Mouse (Mus musculus): ENCODE data around the gene Ero1lb. TPM values are rescaled to one million over a fixed set of nuclear protein-coding genes. Genes with fewer than 3 reads are reported as not detected.
A peak's percentile ranks its signal among the peaks of the same experiment; 100 is the strongest.

Gene Ero1lb
- polyA plus RNA-seq, 1 experiment from 2014 or later, result 11.7 TPM

DNA sequence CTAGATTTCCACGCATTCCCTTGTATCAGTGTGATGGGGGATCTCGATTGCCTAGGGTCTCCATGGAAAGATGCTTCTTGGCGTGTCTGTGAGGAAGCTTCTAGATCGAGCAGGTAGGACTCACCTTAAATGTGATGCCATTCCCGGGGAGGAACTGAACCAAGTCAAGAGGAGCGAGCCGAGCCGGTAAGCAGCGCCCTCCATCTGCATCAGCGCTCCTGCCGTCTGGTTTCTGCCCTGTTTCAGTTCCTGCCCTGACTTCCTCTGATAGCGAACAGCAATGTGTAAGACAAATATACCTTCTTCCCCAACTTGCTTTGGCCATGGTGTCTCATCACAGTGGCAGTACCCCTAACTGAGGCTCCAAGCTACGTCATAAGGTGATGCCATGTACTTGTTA lies 25.6 kb upstream of the Ero1lb start:
- Histone ChIP-seq H3K4me2 (ENCODE audit: low read depth, low read length, severe bottlenecking) (no peak overlapping the region), H3K36me3 (ENCODE audit: control insufficient read depth, insufficient read depth, low read length) (no peaks in the 10 kb centered on the region), H3K9me3 (ENCODE audit: control insufficient read depth, low read length) (no peaks in the 10 kb centered on the region), H3K4me3 (ENCODE audit: low read depth, low read length) (no peak overlapping the region), H3K9ac (ENCODE audit: low read length) (no peak overlapping the region), H3K27me3 (ENCODE audit: control insufficient read depth, insufficient read depth, low read length) (no peaks in the 10 kb centered on the region), H3K27ac (ENCODE audit: low read depth, low read length) (no peak overlapping the region), H3K4me1 (replicated peaks; ENCODE audit: control insufficient read depth, insufficient read depth, low read length) (no peaks in the 10 kb centered on the region)
- 51% methylated on average over 13 of the region's 13 CpGs for WGBS
- ATAC-seq (replicated peaks; ENCODE audit: low FRiP score), result no peak
- no peak for DNase-seq (ENCODE audit: low spot score)

DNA sequence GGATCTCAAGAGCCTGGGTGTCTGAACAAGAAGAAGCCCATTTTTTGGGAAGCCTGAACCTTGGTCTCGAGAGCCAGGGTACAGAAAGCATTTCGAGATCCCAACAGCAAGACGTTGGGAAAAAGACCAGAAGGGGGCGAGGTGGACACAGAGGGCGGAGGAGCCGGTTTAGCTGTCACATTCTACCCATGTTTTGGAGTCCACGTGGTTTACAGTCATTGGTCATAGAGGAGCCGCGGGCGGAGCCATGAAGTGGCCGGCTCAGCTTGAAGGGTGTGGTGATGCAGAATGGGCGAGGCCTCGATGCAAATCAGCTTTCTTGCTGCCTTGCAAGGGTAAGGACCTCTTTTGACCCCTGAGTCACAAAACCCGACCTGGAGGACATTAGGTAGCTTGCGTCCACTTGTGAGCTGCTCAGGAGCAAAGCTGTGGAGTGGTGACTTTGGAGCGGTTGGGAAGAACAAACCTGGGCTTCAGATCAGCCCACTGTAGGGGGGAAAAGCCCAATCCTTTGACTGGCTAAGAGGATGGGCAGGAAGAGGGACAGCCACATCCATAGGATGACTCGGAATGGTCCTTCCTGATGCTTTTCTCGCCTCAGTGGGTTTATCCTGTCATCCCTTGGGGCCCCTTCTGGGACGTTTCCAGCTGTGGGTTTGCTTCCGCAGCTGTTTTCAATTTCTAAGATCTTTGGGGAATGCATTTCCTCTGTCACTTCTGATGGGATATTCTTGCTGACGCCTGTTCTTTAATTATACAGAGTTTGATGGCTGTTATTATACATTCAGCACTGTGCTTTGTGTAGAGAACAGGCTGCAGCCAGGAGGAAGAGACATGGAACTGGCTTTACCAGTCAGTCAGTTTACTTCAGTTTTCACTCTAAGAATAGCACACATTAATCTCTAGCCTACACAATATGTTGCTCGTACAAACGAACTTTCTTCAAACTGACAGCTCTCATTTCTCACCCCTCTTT lies 23.4 kb upstream of the Ero1lb start:
- Histone ChIP-seq H3K4me3 (ENCODE audit: low read depth, low read length) (no peak overlapping the region), H3K9me3 (ENCODE audit: control insufficient read depth, low read length) (no peaks in the 10 kb centered on the region), H3K9ac (ENCODE audit: low read length) (no peak overlapping the region), H3K4me2 (ENCODE audit: low read depth, low read length, severe bottlenecking) (0 out of 2 replicates have a peak overlapping the region, but pooled peaks have one; percentile 18), H3K36me3 (ENCODE audit: control insufficient read depth, insufficient read depth, low read length) (no peaks in the 10 kb centered on the region), H3K27ac (ENCODE audit: low read depth, low read length) (no peak overlapping the region), H3K27me3 (ENCODE audit: control insufficient read depth, insufficient read depth, low read length) (no peaks in the 10 kb centered on the region), H3K4me1 (replicated peaks; ENCODE audit: control insufficient read depth, insufficient read depth, low read length) (no peaks in the 10 kb centered on the region)
- WGBS, result 10% methylated on average over 23 of the region's 23 CpGs
- peak; percentile 74 for ATAC-seq (replicated peaks; ENCODE audit: low FRiP score)
- peak; percentile 75 for DNase-seq (ENCODE audit: low spot score)

- DNase-seq (ENCODE audit: low spot score) (no peak), ATAC-seq (replicated peaks; ENCODE audit: low FRiP score) (no peak)
- no peak overlapping the region for H3K4me3 ChIP-seq (ENCODE audit: low read depth, low read length)
- H3K36me3 ChIP-seq (ENCODE audit: control insufficient read depth, insufficient read depth, low read length), result no peaks in the 10 kb centered on the region
- no peak overlapping the region for H3K4me2 ChIP-seq (ENCODE audit: low read depth, low read length, severe bottlenecking)
- no peak overlapping the region for H3K9ac ChIP-seq (ENCODE audit: low read length)
- WGBS, result 78% methylated on average over 5 of the region's 5 CpGs
- no peaks in the 10 kb centered on the region for H3K4me1 ChIP-seq (replicated peaks; ENCODE audit: control insufficient read depth, insufficient read depth, low read length)
- no peaks in the 10 kb centered on the region for H3K9me3 ChIP-seq (ENCODE audit: control insufficient read depth, low read length)
- H3K27ac ChIP-seq (ENCODE audit: low read depth, low read length), result no peak overlapping the region
- H3K27me3 ChIP-seq (ENCODE audit: control insufficient read depth, insufficient read depth, low read length), result no peaks in the 10 kb centered on the region
Observed at GRCm38 (mm10) chr13:12543246-12543645, 22.4 kb upstream of the Ero1lb start.

- no peak for DNase-seq (ENCODE audit: low spot score)
- Histone ChIP-seq H3K27me3 (ENCODE audit: control insufficient read depth, insufficient read depth, low read length) (no peaks in the 10 kb centered on the region), H3K4me1 (replicated peaks; ENCODE audit: control insufficient read depth, insufficient read depth, low read length) (no peaks in the 10 kb centered on the region), H3K9me3 (ENCODE audit: control insufficient read depth, low read length) (no peaks in the 10 kb centered on the region), H3K4me2 (ENCODE audit: low read depth, low read length, severe bottlenecking) (no peak overlapping the region), H3K36me3 (ENCODE audit: control insufficient read depth, insufficient read depth, low read length) (no peaks in the 10 kb centered on the region), H3K27ac (ENCODE audit: low read depth, low read length) (no peak overlapping the region), H3K9ac (ENCODE audit: low read length) (no peak overlapping the region), H3K4me3 (ENCODE audit: low read depth, low read length) (no peak overlapping the region)
- WGBS, result 85% methylated on average over 8 of the region's 8 CpGs
- no peak for ATAC-seq (replicated peaks; ENCODE audit: low FRiP score)
Observed at GRCm38 (mm10) chr13:12543880-12544568, 21.6 kb upstream of the Ero1lb start.

DNA sequence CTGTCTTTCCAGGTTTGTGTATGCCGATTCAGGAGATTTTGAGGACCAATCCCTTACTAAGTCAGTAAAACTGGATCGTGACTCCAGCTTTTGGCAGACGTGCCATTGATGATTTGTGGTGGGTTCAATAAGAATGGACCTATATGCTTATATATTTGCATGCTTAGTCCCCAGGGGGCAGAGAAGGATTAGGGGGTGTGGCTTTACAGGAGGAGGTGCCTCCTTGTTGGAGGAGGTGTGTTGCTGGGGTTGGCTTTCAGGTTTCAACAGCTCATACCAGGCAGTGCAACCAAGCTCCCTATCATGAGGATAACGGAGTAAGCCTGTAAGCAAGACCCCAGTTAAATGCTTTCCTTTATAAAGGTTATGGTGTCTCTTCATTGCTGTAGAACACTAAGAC lies 11.5 kb upstream of the Ero1lb start:
- DNase-seq (ENCODE audit: low spot score) (no peak), ATAC-seq (replicated peaks; ENCODE audit: low FRiP score) (no peak)
- WGBS, result 63% methylated on average over 4 of the region's 4 CpGs
- Histone ChIP-seq H3K27me3 (ENCODE audit: control insufficient read depth, insufficient read depth, low read length) (no peaks in the 10 kb centered on the region; the same call in 1 of the 2 replicates), H3K9me3 (ENCODE audit: control insufficient read depth, low read length) (no peaks in the 10 kb centered on the region), H3K4me2 (ENCODE audit: low read depth, low read length, severe bottlenecking) (no peak overlapping the region), H3K4me1 (replicated peaks; ENCODE audit: control insufficient read depth, insufficient read depth, low read length) (no peaks in the 10 kb centered on the region), H3K9ac (ENCODE audit: low read length) (no peak overlapping the region), H3K4me3 (ENCODE audit: low read depth, low read length) (no peak overlapping the region), H3K27ac (ENCODE audit: low read depth, low read length) (no peak overlapping the region), H3K36me3 (ENCODE audit: control insufficient read depth, insufficient read depth, low read length) (no peaks in the 10 kb centered on the region)

GRCm38 (mm10) chr13:12559044-12559443 lies 6.6 kb upstream of the Ero1lb start:
- 39% methylated on average over 3 of the region's 3 CpGs for WGBS

DNA sequence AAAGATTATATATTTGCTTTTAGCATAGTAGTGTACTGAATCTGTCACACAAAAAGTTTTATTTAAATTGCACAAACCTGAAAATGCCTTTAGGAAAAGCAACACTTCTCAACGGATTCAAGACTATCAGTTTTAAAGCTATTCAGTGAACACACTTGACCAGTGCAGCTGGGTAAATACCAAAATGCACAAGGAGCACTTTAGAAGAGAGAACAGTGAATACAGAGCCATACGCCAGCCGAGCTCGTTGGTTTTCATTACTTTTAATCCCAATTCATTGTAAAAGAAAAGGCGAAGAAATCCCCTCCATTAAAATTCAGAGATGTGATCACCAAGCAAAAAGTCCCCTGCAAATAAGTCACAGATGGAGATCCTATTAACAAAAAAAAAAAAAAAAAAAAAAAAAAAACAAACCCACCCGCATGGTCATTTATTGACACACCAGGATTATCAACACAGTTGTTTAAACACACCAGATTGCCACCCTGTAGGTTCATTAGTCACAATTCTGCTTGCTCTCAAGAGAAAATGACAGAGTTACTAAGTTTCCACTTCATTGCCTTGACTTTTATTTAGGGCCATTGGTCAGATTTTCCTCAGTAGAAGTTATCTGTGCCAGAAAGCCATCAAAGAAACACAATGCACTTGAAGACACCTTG lies 6.1 kb upstream of the Ero1lb start:
- Histone ChIP-seq H3K27me3 (ENCODE audit: control insufficient read depth, insufficient read depth, low read length) (no peaks in the 10 kb centered on the region; the same call in 1 of the 2 replicates), H3K4me2 (ENCODE audit: low read depth, low read length, severe bottlenecking) (no peak overlapping the region), H3K36me3 (ENCODE audit: control insufficient read depth, insufficient read depth, low read length) (no peaks in the 10 kb centered on the region), H3K4me1 (replicated peaks; ENCODE audit: control insufficient read depth, insufficient read depth, low read length) (no peaks in the 10 kb centered on the region), H3K9ac (ENCODE audit: low read length) (no peak overlapping the region), H3K9me3 (ENCODE audit: control insufficient read depth, low read length) (no peaks in the 10 kb centered on the region), H3K4me3 (ENCODE audit: low read depth, low read length) (no peak overlapping the region), H3K27ac (ENCODE audit: low read depth, low read length) (no peak overlapping the region)
- DNase-seq (ENCODE audit: low spot score) (no peak), ATAC-seq (replicated peaks; ENCODE audit: low FRiP score) (0 out of 2 replicates have a peak, but pooled peaks have one; percentile 39)
- WGBS, result 29% methylated on average over 6 of the region's 6 CpGs

More at GRCm38 (mm10) chr13:12559044-12559443, 6.6 kb upstream of the Ero1lb start:
- H3K9ac ChIP-seq (ENCODE audit: low read length), result no peak overlapping the region
- H3K9me3 ChIP-seq (ENCODE audit: control insufficient read depth, low read length), result no peaks in the 10 kb centered on the region
- no peaks in the 10 kb centered on the region for H3K4me1 ChIP-seq (replicated peaks; ENCODE audit: control insufficient read depth, insufficient read depth, low read length)
- no peaks in the 10 kb centered on the region for H3K36me3 ChIP-seq (ENCODE audit: control insufficient read depth, insufficient read depth, low read length)
- no peak overlapping the region for H3K27ac ChIP-seq (ENCODE audit: low read depth, low read length)
- H3K27me3 ChIP-seq (ENCODE audit: control insufficient read depth, insufficient read depth, low read length), result no peaks in the 10 kb centered on the region; the same call in 1 of the 2 replicates
- no peak overlapping the region for H3K4me2 ChIP-seq (ENCODE audit: low read depth, low read length, severe bottlenecking)
- H3K4me3 ChIP-seq (ENCODE audit: low read depth, low read length), result no peak overlapping the region
- no peak for DNase-seq (ENCODE audit: low spot score)
- no peak for ATAC-seq (replicated peaks; ENCODE audit: low FRiP score)

DNA sequence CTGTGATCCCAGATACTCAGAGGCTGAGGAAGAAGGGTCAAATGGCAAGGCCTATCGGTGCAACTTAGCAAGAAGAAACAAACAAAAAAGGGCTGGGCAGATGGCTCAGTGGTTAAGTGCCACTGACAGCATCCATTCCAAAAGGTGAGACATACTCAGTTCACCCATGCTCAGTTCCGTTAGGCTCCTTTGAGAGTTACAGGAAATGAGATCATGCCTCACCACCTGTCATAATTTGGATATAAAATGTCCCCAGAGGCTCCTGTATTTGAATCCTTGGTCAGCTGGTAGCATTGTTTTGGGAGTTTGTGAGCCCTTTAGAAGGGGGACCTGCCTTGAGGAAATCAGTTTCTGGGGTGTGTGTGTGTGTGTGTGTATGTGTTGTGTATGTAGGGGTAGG lies 3.9 kb upstream of the Ero1lb start:
- Histone ChIP-seq H3K4me1 (replicated peaks; ENCODE audit: control insufficient read depth, insufficient read depth, low read length) (no peaks in the 10 kb centered on the region), H3K27ac (ENCODE audit: low read depth, low read length) (no peak overlapping the region), H3K9me3 (ENCODE audit: control insufficient read depth, low read length) (no peaks in the 10 kb centered on the region), H3K36me3 (ENCODE audit: control insufficient read depth, insufficient read depth, low read length) (no peaks in the 10 kb centered on the region), H3K4me3 (ENCODE audit: low read depth, low read length) (no peak overlapping the region), H3K4me2 (ENCODE audit: low read depth, low read length, severe bottlenecking) (no peak overlapping the region), H3K9ac (ENCODE audit: low read length) (no peak overlapping the region), H3K27me3 (ENCODE audit: control insufficient read depth, insufficient read depth, low read length) (no peaks in the 10 kb centered on the region; the same call in 1 of the 2 replicates)
- DNase-seq (ENCODE audit: low spot score) (no peak), ATAC-seq (replicated peaks; ENCODE audit: low FRiP score) (no peak)
- 88% methylated on average over 2 of the region's 2 CpGs for WGBS
